Mouse (Mus musculus) limb, embryonic 10.5 days (tissue): ENCODE data around the gene H2afv. TPM values are rescaled to one million over a fixed set of nuclear protein-coding genes. Genes with fewer than 3 reads are reported as not detected.
A peak's percentile ranks its signal among the peaks of the same experiment; 100 is the strongest.

ENCODE experiments used
- DNase-seq: peaks from one replicate; pipeline ENCODE4 v3.0.0-alpha.2; 2017; ENCODE audit warnings: low spot score
- H3K27ac ChIP-seq: fragments of 300-500 bp; sonication (generic); 2 replicates; pipeline ENCODE4 v1.5.1; 2016; ENCODE audit warnings: mild to moderate bottlenecking
- H3K27me3 ChIP-seq: fragments of 300-500 bp; sonication (generic); 2 replicates; pipeline ENCODE4 v1.6.1; 2016; ENCODE audit warnings: low read depth, mild to moderate bottlenecking; ENCODE audit not compliant: poor library complexity, severe bottlenecking
- H3K36me3 ChIP-seq: fragments of 300-500 bp; sonication (generic); 2 replicates; pipeline ENCODE4 v1.6.1; 2016; ENCODE audit warnings: mild to moderate bottlenecking, moderate library complexity
- H3K4me1 ChIP-seq: fragments of 300-500 bp; sonication (generic); 2 replicates; pipeline ENCODE4 v1.6.1; 2016
- H3K4me3 ChIP-seq: fragments of 300-500 bp; sonication (generic); 2 replicates; pipeline ENCODE4 v1.5.1; 2016; ENCODE audit warnings: mild to moderate bottlenecking, moderate library complexity
- H3K9me3 ChIP-seq: fragments of 300-500 bp; sonication (generic); replicated peaks from 2 replicates; pipeline ENCODE4 v1.6.1; 2016; ENCODE audit warnings: mild to moderate bottlenecking
- WGBS: fragments of 180-500 bp; shearing (Covaris S2); methylation state at CpG from one replicate; pipeline ENCODE4 v1.1.7; 2016; 5-methylcytosine and 5-hydroxymethylcytosine counted together
- polyA plus RNA-seq: library from polyadenylated mRNA; unstranded; fragments of >200 nt; fragmentation: Nextera tagmentation; extraction: Ambion mirVana; gene quantifications from 2 replicates; pipeline ENCODE4 v1.2.1, GENCODE M21; 2016

The H2afv gene
- polyA plus RNA-seq = 583 and 781 TPM in 2 replicates

GRCm38 (mm10) chr11:6444077-6444853 lies at the start of gene H2afv:
Gene H2afv, minus strand, starts transcription at chr11:6444443.
- Histone ChIP-seq H3K27ac (peak within 1 kb of the TSS; percentile 99), H3K27me3 (no peaks in the 10 kb centered on the region), H3K9me3 (no peaks in the 10 kb centered on the region), H3K36me3 (peaks cover 20% of the 10 kb centered on the region), H3K4me3 (peak within 1 kb of the TSS; percentile 90), H3K4me1 (peaks cover 11% of the 10 kb centered on the region; the same call in 1 of the 2 replicates)
- DNase-seq = peak; percentile 100
- WGBS = under 1% methylated on average over 80 of the region's 80 CpGs

DNA sequence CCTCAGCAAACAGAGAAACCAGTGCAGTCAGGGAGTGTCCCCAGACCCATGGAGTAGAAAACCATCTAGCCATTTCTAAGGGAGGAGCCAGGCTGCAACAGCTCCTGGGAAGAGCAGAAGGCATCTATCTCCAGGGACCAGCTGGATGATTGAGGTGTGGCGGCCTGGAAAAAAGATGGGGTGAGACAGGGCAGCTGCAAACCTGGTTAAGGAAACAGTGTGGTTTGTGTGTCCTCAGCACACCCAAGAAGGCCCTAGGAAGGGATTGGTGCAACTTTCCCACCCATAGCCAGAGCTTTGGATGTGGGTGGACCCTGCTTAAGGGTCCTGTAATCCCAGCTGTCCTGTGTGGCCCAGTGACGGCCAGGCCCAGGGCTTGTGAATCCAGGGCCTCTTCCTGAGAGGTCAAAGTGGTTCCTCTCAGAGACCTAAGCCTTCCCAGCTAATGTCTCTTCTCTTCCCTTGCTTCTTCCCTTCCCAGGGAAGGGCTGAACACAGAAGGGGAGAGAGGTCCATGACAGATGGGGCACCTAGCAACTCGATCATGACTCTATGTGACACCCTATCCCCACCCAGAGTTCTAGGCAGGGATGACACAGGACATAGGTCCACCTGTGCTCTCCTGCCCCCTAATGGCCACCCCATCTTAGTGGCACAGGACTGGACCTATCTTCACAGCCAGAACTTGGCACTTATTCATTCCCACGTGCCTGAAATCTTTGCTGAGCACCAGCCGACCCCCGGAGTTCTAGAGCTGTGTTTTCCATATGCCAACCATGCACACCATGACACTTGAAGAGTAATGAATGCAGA lies 45.7 kb upstream of the H2afv start:
- 62% methylated on average over 6 of the region's 6 CpGs for WGBS
- H3K9me3 ChIP-seq = no peaks in the 10 kb centered on the region
- DNase-seq = no peak
- H3K4me3 ChIP-seq = no peak overlapping the region
- no peaks in the 10 kb centered on the region for H3K36me3 ChIP-seq
- no peaks in the 10 kb centered on the region for H3K27me3 ChIP-seq
- no peak overlapping the region for H3K27ac ChIP-seq
- H3K4me1 ChIP-seq = no peaks in the 10 kb centered on the region

GRCm38 (mm10) chr11:6489257-6489656 lies 45.0 kb upstream of the H2afv start:
- Histone ChIP-seq H3K9me3 (no peaks in the 10 kb centered on the region), H3K36me3 (no peaks in the 10 kb centered on the region), H3K27me3 (no peaks in the 10 kb centered on the region), H3K4me3 (no peak overlapping the region), H3K4me1 (no peaks in the 10 kb centered on the region), H3K27ac (no peak overlapping the region)
- WGBS = 89% methylated on average over 7 of the region's 7 CpGs
- DNase-seq = no peak

- Histone ChIP-seq H3K27ac (no peak overlapping the region), H3K4me3 (no peak overlapping the region), H3K36me3 (no peaks in the 10 kb centered on the region), H3K9me3 (no peaks in the 10 kb centered on the region), H3K4me1 (no peaks in the 10 kb centered on the region), H3K27me3 (no peaks in the 10 kb centered on the region)
- DNase-seq = no peak
- WGBS = 94% methylated on average over 5 of the region's 5 CpGs
These were observed 43.9 kb upstream of the H2afv start for GRCm38 (mm10) chr11:6488041-6488684.

GRCm38 (mm10) chr11:6487496-6487895 lies 43.3 kb upstream of the H2afv start:
- Histone ChIP-seq H3K4me3 (no peak overlapping the region), H3K27me3 (no peaks in the 10 kb centered on the region)

GRCm38 (mm10) chr11:6486916-6487315 lies 42.7 kb upstream of the H2afv start:
- Histone ChIP-seq H3K4me3 (no peak overlapping the region), H3K4me1 (no peaks in the 10 kb centered on the region), H3K9me3 (no peaks in the 10 kb centered on the region), H3K27me3 (no peaks in the 10 kb centered on the region), H3K27ac (no peak overlapping the region), H3K36me3 (no peaks in the 10 kb centered on the region)
- 75% methylated on average over 6 of the region's 6 CpGs for WGBS
- DNase-seq = no peak

More at GRCm38 (mm10) chr11:6487496-6487895, 43.3 kb upstream of the H2afv start:
- H3K27ac ChIP-seq = no peak overlapping the region
- H3K36me3 ChIP-seq = no peaks in the 10 kb centered on the region
- 67% methylated on average over 7 of the region's 7 CpGs for WGBS
- H3K4me1 ChIP-seq = no peaks in the 10 kb centered on the region
- H3K9me3 ChIP-seq = no peaks in the 10 kb centered on the region
- DNase-seq = no peak

DNA sequence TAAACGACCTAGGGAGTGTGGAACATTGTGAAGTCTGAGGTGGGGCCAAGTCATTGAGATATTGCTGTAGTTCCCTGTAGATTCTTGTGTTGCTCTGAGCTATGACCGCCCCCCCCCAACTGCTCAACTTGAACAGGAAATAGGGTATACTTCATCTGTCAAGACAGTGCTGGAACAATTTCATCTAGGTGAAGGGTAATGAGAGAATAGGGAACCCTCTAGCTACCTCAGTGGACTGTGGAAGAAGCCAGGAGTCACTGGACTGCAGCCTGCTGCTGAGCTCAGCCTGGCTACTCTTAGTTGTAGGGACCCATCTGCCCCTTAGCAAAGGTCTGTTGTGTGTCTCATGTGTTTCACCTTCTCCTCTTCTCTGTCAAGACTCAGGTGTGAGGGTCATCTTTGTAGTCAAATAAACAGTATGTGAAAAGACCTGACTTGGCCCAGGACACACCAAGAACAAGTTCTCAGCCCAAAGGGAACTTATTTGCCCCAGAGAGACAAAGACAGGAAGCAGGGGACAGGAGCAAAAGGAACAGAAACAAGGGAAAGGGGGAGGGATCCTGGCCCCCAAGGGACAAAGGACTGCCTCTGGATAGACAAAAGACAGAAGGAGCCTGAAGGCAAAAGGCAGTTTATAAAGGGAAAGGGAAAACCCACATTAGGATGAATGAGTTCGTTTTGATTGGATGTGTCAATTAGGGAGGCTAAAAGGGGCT lies 40.2 kb upstream of the H2afv start:
- Histone ChIP-seq H3K4me1 (no peaks in the 10 kb centered on the region), H3K4me3 (no peak overlapping the region), H3K27ac (no peak overlapping the region), H3K36me3 (no peaks in the 10 kb centered on the region), H3K9me3 (no peaks in the 10 kb centered on the region), H3K27me3 (no peaks in the 10 kb centered on the region)
- no peak for DNase-seq
- 70% methylated on average over 3 of the region's 3 CpGs for WGBS

DNA sequence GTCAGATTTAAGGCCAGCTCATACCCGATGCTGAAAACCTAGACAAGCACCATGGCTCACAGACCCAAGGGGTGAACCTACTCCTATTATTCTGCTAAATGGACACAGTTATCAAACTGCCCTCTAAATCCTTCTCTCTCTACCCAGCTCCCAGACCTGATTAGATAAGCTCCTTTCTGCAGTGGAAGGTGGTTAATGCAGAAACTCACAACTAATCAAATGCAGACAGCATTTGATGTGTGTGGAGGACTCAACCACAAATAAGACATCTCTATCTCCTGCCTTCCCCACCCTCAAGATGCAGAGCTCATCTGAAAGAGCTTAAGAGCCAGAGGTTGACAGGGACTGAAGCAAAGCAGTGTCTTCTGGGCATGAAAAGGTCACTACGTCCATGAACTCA lies 38.9 kb upstream of the H2afv start:
- no peaks in the 10 kb centered on the region for H3K36me3 ChIP-seq
- 81% methylated on average over 2 of the region's 2 CpGs for WGBS
- H3K27ac ChIP-seq = no peak overlapping the region
- H3K9me3 ChIP-seq = no peaks in the 10 kb centered on the region
- H3K27me3 ChIP-seq = no peaks in the 10 kb centered on the region
- DNase-seq = no peak
- H3K4me3 ChIP-seq = no peak overlapping the region
- no peaks in the 10 kb centered on the region for H3K4me1 ChIP-seq

- Histone ChIP-seq H3K9me3 (no peaks in the 10 kb centered on the region), H3K27me3 (no peaks in the 10 kb centered on the region), H3K4me1 (no peaks in the 10 kb centered on the region), H3K36me3 (no peaks in the 10 kb centered on the region), H3K4me3 (no peak overlapping the region), H3K27ac (no peak overlapping the region)
- DNase-seq = no peak
- 81% methylated on average over 6 of the region's 6 CpGs for WGBS
These were observed 37.5 kb upstream of the H2afv start for GRCm38 (mm10) chr11:6481669-6482185.

DNA sequence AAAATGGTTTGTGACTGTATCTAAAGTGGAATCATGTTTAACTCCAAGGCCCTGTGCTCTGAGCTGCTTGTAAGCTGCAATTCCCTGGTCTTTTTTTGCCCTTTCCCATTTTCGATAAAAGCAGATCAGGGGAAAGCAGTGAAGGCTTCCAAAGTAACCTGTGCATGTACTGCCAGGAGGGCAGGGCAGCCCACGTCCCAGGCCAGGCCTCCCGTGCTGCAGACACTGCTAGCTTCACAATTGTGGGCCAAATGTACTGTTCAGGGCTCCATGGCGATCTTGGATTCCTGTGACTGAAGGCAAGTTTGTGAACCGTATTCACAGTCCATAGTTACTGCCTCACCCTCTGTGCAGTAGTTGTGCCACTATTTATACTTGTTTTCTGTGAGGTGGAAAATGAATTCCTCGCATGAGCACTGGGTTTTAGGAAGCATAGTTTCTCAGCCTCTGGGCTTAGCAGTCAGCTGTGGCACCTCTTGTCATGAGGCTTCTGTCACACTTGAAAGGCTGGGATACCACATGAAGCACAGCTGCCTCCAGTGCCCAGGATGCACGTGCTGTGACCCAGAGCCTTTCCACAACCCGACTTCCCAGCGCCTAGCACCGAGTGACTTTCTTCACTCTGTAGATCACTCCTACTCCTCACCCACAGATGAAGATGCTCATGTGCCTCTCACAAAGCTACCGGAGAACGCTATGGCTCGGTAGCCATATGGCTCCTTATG lies 36.6 kb upstream of the H2afv start:
- Histone ChIP-seq H3K27ac (no peak overlapping the region), H3K36me3 (no peaks in the 10 kb centered on the region), H3K4me1 (no peaks in the 10 kb centered on the region), H3K27me3 (no peaks in the 10 kb centered on the region), H3K9me3 (no peaks in the 10 kb centered on the region), H3K4me3 (no peak overlapping the region)
- WGBS = 82% methylated on average over 13 of the region's 13 CpGs
- no peak for DNase-seq

GRCm38 (mm10) chr11:6480191-6480590 lies 35.9 kb upstream of the H2afv start:
- no peaks in the 10 kb centered on the region for H3K9me3 ChIP-seq
- H3K27me3 ChIP-seq = no peaks in the 10 kb centered on the region
- 69% methylated on average over 7 of the region's 7 CpGs for WGBS
- no peak for DNase-seq
- H3K27ac ChIP-seq = no peak overlapping the region
- no peaks in the 10 kb centered on the region for H3K36me3 ChIP-seq
- no peak overlapping the region for H3K4me3 ChIP-seq
- no peaks in the 10 kb centered on the region for H3K4me1 ChIP-seq

- DNase-seq = no peak
- Histone ChIP-seq H3K4me3 (no peak overlapping the region), H3K27me3 (no peaks in the 10 kb centered on the region), H3K4me1 (peaks cover 3% of the 10 kb centered on the region), H3K36me3 (peaks cover 2% of the 10 kb centered on the region), H3K9me3 (no peaks in the 10 kb centered on the region), H3K27ac (no peak overlapping the region)
- 81% methylated on average over 2 of the region's 2 CpGs for WGBS
These were observed 35.0 kb upstream of the H2afv start for GRCm38 (mm10) chr11:6479231-6479630.
